Mouse (Mus musculus): ENCODE measurements around the gene Gemin4.
"Not testable (repeated sequence)": the region's sequence is repeated elsewhere in the genome, so short reads cannot be mapped to it uniquely, and the experiment has no call there.

The Gemin4 gene

GRCm38 (mm10) chr11:76216681-76217389, 629 bp downstream of the Gemin4 start:
- DNase-seq (ENCODE audit: low read depth, low spot score) = peak; percentile 22

GRCm38 (mm10) chr11:76216049-76216540, 1.4 kb downstream of the Gemin4 start:
- DNase-seq (ENCODE audit: low read depth, low spot score) = no peak

GRCm38 (mm10) chr11:76215011-76215410, 2.5 kb downstream of the Gemin4 start:
- no peak for DNase-seq (ENCODE audit: low read depth, low spot score)

GRCm38 (mm10) chr11:76213841-76214240, 3.6 kb downstream of the Gemin4 start:
- DNase-seq (ENCODE audit: low read depth, low spot score) = no peak

GRCm38 (mm10) chr11:76211595-76211994, 5.9 kb downstream of the Gemin4 start:
- not testable (repeated sequence) for DNase-seq (ENCODE audit: low read depth, low spot score)

GRCm38 (mm10) chr11:76210228-76210985, 7.1 kb downstream of the Gemin4 start:
- DNase-seq (ENCODE audit: low read depth, low spot score) = no peak

GRCm38 (mm10) chr11:76206793-76207192, 10.7 kb downstream of the Gemin4 start:
- no peak for DNase-seq (ENCODE audit: low read depth, low spot score)

GRCm38 (mm10) chr11:76201761-76202674, 15.4 kb downstream of the Gemin4 start:
- peak; percentile 42 for DNase-seq (ENCODE audit: low read depth, low spot score)

- no peak for DNase-seq (ENCODE audit: low read depth, low spot score)
Measured at GRCm38 (mm10) chr11:76196977-76197469, 20.4 kb downstream of the Gemin4 start.

GRCm38 (mm10) chr11:76196275-76196976, 21.0 kb downstream of the Gemin4 start:
- DNase-seq (ENCODE audit: low read depth, low spot score) = no peak

GRCm38 (mm10) chr11:76186908-76187307, 30.6 kb downstream of the Gemin4 start:
- DNase-seq (ENCODE audit: low read depth, low spot score) = no peak

- DNase-seq (ENCODE audit: low read depth, low spot score) = no peak
Measured at GRCm38 (mm10) chr11:76183745-76184144, 33.7 kb downstream of the Gemin4 start.

- no peak for DNase-seq (ENCODE audit: low read depth, low spot score)
Measured at GRCm38 (mm10) chr11:76180146-76180540, 37.3 kb downstream of the Gemin4 start.

GRCm38 (mm10) chr11:76179495-76180145, 37.8 kb downstream of the Gemin4 start, which contains the start of the genes Vps53 and Fam57a:
Gene Vps53, minus strand, starts transcription at chr11:76179647.
Gene Fam57a, plus strand, starts transcription at chr11:76179671.
- peak; percentile 77 for DNase-seq (ENCODE audit: low read depth, low spot score)

- DNase-seq (ENCODE audit: low read depth, low spot score) = no peak
Measured at GRCm38 (mm10) chr11:76178726-76179494, 38.6 kb downstream of the Gemin4 start.

- DNase-seq (ENCODE audit: low read depth, low spot score) = no peak
Measured at GRCm38 (mm10) chr11:76170207-76170606, 47.3 kb downstream of the Gemin4 start.

- peak; percentile 31 for DNase-seq (ENCODE audit: low read depth, low spot score)
Measured at GRCm38 (mm10) chr11:76168976-76169375, 48.5 kb downstream of the Gemin4 start.

- DNase-seq (ENCODE audit: low read depth, low spot score) = peak; percentile 42
Measured at GRCm38 (mm10) chr11:76167079-76167765, 50.2 kb downstream of the Gemin4 start.

- DNase-seq (ENCODE audit: low read depth, low spot score) = no peak
Measured at GRCm38 (mm10) chr11:76166657-76167056, 50.8 kb downstream of the Gemin4 start.
